22 mouse cellular contexts compared by ENCODE assay signal in the genomic region with DNA sequence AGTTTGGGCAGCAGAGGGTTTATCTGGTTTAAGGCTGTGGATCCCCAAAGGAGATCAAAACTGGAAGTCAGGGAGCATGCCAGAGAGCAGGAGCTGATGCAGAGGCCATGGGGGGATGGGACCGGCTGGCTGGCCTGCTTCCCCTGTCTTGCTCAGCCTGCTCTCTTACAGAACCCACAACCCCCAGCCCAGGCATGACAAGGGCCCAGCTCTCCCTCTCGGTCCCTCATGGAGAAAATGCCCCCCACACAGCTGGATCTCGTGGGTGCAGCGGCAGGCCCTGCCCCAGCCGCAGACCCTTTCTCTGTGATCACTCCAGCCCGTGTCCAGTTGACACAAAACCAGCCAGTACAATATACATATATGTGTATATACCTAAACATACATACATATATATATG. TPM values are rescaled to one million over a fixed set of nuclear protein-coding genes. Genes with fewer than 3 reads are reported as not detected.
"Had no signal": no experiment of that assay in that cellular context is flagged by ENCODE, and none has a peak within 500 bp of the region (broad histone marks: within the 10 kb centered on the region; RNA-seq: fewer than 3 reads in every experiment).

No protein-coding gene starts in this region.

- H3K4me1 ChIP-seq: limb, embryonic 15.5 days; midbrain, embryonic 12.5 days had no signal

- H3K9me3 ChIP-seq: limb, embryonic 15.5 days; midbrain, embryonic 12.5 days had no signal

- ATAC-seq: intestine, embryonic 16.5 days had no signal

- DNase-seq: kidney, adult 2 months; kidney, postnatal 36 days; layer of hippocampus, adult 9-11 months; layer of hippocampus, postnatal 36 days; lung, embryonic 14.5 days; lung, postnatal 14 days; retina, postnatal 1 day; right cerebral cortex, postnatal 4 days; spleen, adult 18-20 months; thymus, adult 18-20 months; thymus, postnatal 14 days had no signal

- H3K27me3 ChIP-seq: limb, embryonic 15.5 days; midbrain, embryonic 12.5 days had no signal

- H3K36me3 ChIP-seq: limb, embryonic 15.5 days; midbrain, embryonic 12.5 days had no signal

- H3K9ac ChIP-seq: limb, embryonic 15.5 days; lung, embryonic 14.5 days; midbrain, embryonic 12.5 days had no signal

- H3K4me3 ChIP-seq: limb, embryonic 15.5 days; midbrain, embryonic 12.5 days; myocyte had no signal

- H3K4me2 ChIP-seq: limb, embryonic 15.5 days; lung, embryonic 14.5 days; midbrain, embryonic 12.5 days had no signal

- H3K27ac ChIP-seq: limb, embryonic 15.5 days; midbrain, embryonic 12.5 days had no signal

RNA-seq across cellular contexts. Expression of a gene that starts 30.7 kb away (rescaled TPM):
- total RNA-seq: layer of hippocampus, adult 18-20 months; layer of hippocampus, postnatal 36 days; left cerebral cortex, adult 8-10 months; left cerebral cortex, postnatal 25 days had no signal
- polyA plus RNA-seq: kidney, embryonic 16.5 days; limb, embryonic 11.5 days; limb, embryonic 15.5 days; lung, embryonic 14.5 days; midbrain, embryonic 12.5 days; neural tube, embryonic 11.5 days; stomach, embryonic 14.5 days had no signal
